Mouse (Mus musculus): ENCODE data around the gene A4gnt. TPM values are rescaled to one million over a fixed set of nuclear protein-coding genes. Genes with fewer than 3 reads are reported as not detected.

Gene A4gnt
- polyA plus RNA-seq, 1 experiment from 2014 or later = not detected

GRCm38 (mm10) chr9:99637227-99637626, 24.9 kb downstream of the A4gnt start:
- WGBS = 95% methylated on average over 17 of the region's 17 CpGs
- no peak overlapping the region for H3K27ac ChIP-seq (replicated peaks; ENCODE audit: low read depth, low read length)
- DNase-seq (ENCODE audit: low spot score) (no peak), ATAC-seq (replicated peaks; ENCODE audit: insufficient number of reproducible peaks, low FRiP score, low TSS enrichment, low read depth) (no peak)
- no peaks in the 10 kb centered on the region for H3K4me1 ChIP-seq (ENCODE audit: control insufficient read depth, insufficient read depth, low read length)
- H3K4me3 ChIP-seq (ENCODE audit: low read depth, low read length) = no peak overlapping the region
- no peak overlapping the region for H3K4me2 ChIP-seq (ENCODE audit: low read depth, low read length)
- no peak overlapping the region for H3K9ac ChIP-seq (replicated peaks; ENCODE audit: low read length)
- H3K27me3 ChIP-seq (ENCODE audit: control insufficient read depth, insufficient read depth, low read length) = no peaks in the 10 kb centered on the region
- no peaks in the 10 kb centered on the region for H3K9me3 ChIP-seq (replicated peaks; ENCODE audit: control insufficient read depth, low read length)
- peaks cover 15% of the 10 kb centered on the region for H3K36me3 ChIP-seq (replicated peaks; ENCODE audit: control insufficient read depth, insufficient read depth, low read depth, low read length)

- 93% methylated on average over 13 of the region's 13 CpGs for WGBS
- DNase-seq (ENCODE audit: low spot score) (no peak), ATAC-seq (replicated peaks; ENCODE audit: insufficient number of reproducible peaks, low FRiP score, low TSS enrichment, low read depth) (no peak)
- H3K27ac ChIP-seq (replicated peaks; ENCODE audit: low read depth, low read length) = no peak overlapping the region
- H3K4me2 ChIP-seq (ENCODE audit: low read depth, low read length) = no peak overlapping the region
- no peaks in the 10 kb centered on the region for H3K4me1 ChIP-seq (ENCODE audit: control insufficient read depth, insufficient read depth, low read length)
- no peaks in the 10 kb centered on the region for H3K9me3 ChIP-seq (replicated peaks; ENCODE audit: control insufficient read depth, low read length)
- H3K36me3 ChIP-seq (replicated peaks; ENCODE audit: control insufficient read depth, insufficient read depth, low read depth, low read length) = peaks cover 15% of the 10 kb centered on the region
- H3K4me3 ChIP-seq (ENCODE audit: low read depth, low read length) = no peak overlapping the region
- no peaks in the 10 kb centered on the region for H3K27me3 ChIP-seq (ENCODE audit: control insufficient read depth, insufficient read depth, low read length)
- H3K9ac ChIP-seq (replicated peaks; ENCODE audit: low read length) = no peak overlapping the region
Observed at GRCm38 (mm10) chr9:99637736-99638135, 25.4 kb downstream of the A4gnt start.

- H3K4me2 ChIP-seq (ENCODE audit: low read depth, low read length) = no peak overlapping the region
- 91% methylated on average over 5 of the region's 5 CpGs for WGBS
- H3K27ac ChIP-seq (replicated peaks; ENCODE audit: low read depth, low read length) = no peak overlapping the region
- ATAC-seq (replicated peaks; ENCODE audit: insufficient number of reproducible peaks, low FRiP score, low TSS enrichment, low read depth) (no peak), DNase-seq (ENCODE audit: low spot score) (no peak)
- H3K27me3 ChIP-seq (ENCODE audit: control insufficient read depth, insufficient read depth, low read length) = no peaks in the 10 kb centered on the region
- H3K9me3 ChIP-seq (replicated peaks; ENCODE audit: control insufficient read depth, low read length) = no peaks in the 10 kb centered on the region
- peaks cover 15% of the 10 kb centered on the region for H3K36me3 ChIP-seq (replicated peaks; ENCODE audit: control insufficient read depth, insufficient read depth, low read depth, low read length)
- no peaks in the 10 kb centered on the region for H3K4me1 ChIP-seq (ENCODE audit: control insufficient read depth, insufficient read depth, low read length)
- no peak overlapping the region for H3K4me3 ChIP-seq (ENCODE audit: low read depth, low read length)
- no peak overlapping the region for H3K9ac ChIP-seq (replicated peaks; ENCODE audit: low read length)
Observed at GRCm38 (mm10) chr9:99639957-99640356, 27.7 kb downstream of the A4gnt start.

GRCm38 (mm10) chr9:99645416-99645815, 33.1 kb downstream of the A4gnt start:
- H3K9ac ChIP-seq (replicated peaks; ENCODE audit: low read length) = no peak overlapping the region
- H3K27me3 ChIP-seq (ENCODE audit: control insufficient read depth, insufficient read depth, low read length) = no peaks in the 10 kb centered on the region
- H3K4me3 ChIP-seq (ENCODE audit: low read depth, low read length) = no peak overlapping the region
- H3K36me3 ChIP-seq (replicated peaks; ENCODE audit: control insufficient read depth, insufficient read depth, low read depth, low read length) = peaks cover 6% of the 10 kb centered on the region
- H3K4me1 ChIP-seq (ENCODE audit: control insufficient read depth, insufficient read depth, low read length) = no peaks in the 10 kb centered on the region
- H3K4me2 ChIP-seq (ENCODE audit: low read depth, low read length) = no peak overlapping the region
- WGBS = 89% methylated on average over 6 of the region's 6 CpGs
- DNase-seq (ENCODE audit: low spot score) (no peak), ATAC-seq (replicated peaks; ENCODE audit: insufficient number of reproducible peaks, low FRiP score, low TSS enrichment, low read depth) (no peak)
- H3K9me3 ChIP-seq (replicated peaks; ENCODE audit: control insufficient read depth, low read length) = no peaks in the 10 kb centered on the region
- H3K27ac ChIP-seq (replicated peaks; ENCODE audit: low read depth, low read length) = no peak overlapping the region

GRCm38 (mm10) chr9:99646102-99646501, 33.8 kb downstream of the A4gnt start:
- H3K4me3 ChIP-seq (ENCODE audit: low read depth, low read length) = no peak overlapping the region
- H3K27me3 ChIP-seq (ENCODE audit: control insufficient read depth, insufficient read depth, low read length) = no peaks in the 10 kb centered on the region
- H3K27ac ChIP-seq (replicated peaks; ENCODE audit: low read depth, low read length) = no peak overlapping the region
- H3K9ac ChIP-seq (replicated peaks; ENCODE audit: low read length) = no peak overlapping the region
- H3K36me3 ChIP-seq (replicated peaks; ENCODE audit: control insufficient read depth, insufficient read depth, low read depth, low read length) = peaks cover 6% of the 10 kb centered on the region
- no peak for DNase-seq (ENCODE audit: low spot score)
- WGBS = 90% methylated on average over 6 of the region's 6 CpGs
- H3K4me2 ChIP-seq (ENCODE audit: low read depth, low read length) = no peak overlapping the region
- no peak for ATAC-seq (replicated peaks; ENCODE audit: insufficient number of reproducible peaks, low FRiP score, low TSS enrichment, low read depth)
- no peaks in the 10 kb centered on the region for H3K9me3 ChIP-seq (replicated peaks; ENCODE audit: control insufficient read depth, low read length)
- no peaks in the 10 kb centered on the region for H3K4me1 ChIP-seq (ENCODE audit: control insufficient read depth, insufficient read depth, low read length)

- no peak for ATAC-seq (replicated peaks; ENCODE audit: insufficient number of reproducible peaks, low FRiP score, low TSS enrichment, low read depth)
- Histone ChIP-seq H3K4me3 (ENCODE audit: low read depth, low read length) (no peak overlapping the region), H3K36me3 (replicated peaks; ENCODE audit: control insufficient read depth, insufficient read depth, low read depth, low read length) (peaks cover 4% of the 10 kb centered on the region), H3K9ac (replicated peaks; ENCODE audit: low read length) (no peak overlapping the region), H3K27me3 (ENCODE audit: control insufficient read depth, insufficient read depth, low read length) (no peaks in the 10 kb centered on the region), H3K27ac (replicated peaks; ENCODE audit: low read depth, low read length) (no peak overlapping the region), H3K9me3 (replicated peaks; ENCODE audit: control insufficient read depth, low read length) (no peaks in the 10 kb centered on the region), H3K4me2 (ENCODE audit: low read depth, low read length) (no peak overlapping the region), H3K4me1 (ENCODE audit: control insufficient read depth, insufficient read depth, low read length) (no peaks in the 10 kb centered on the region)
- DNase-seq (ENCODE audit: low spot score) = no peak
- WGBS = 69% methylated on average over 10 of the region's 10 CpGs
Observed at GRCm38 (mm10) chr9:99660756-99661155, 48.5 kb downstream of the A4gnt start.

GRCm38 (mm10) chr9:99661606-99662166, 49.4 kb downstream of the A4gnt start:
- Histone ChIP-seq H3K4me2 (ENCODE audit: low read depth, low read length) (no peak overlapping the region), H3K27me3 (ENCODE audit: control insufficient read depth, insufficient read depth, low read length) (no peaks in the 10 kb centered on the region), H3K9me3 (replicated peaks; ENCODE audit: control insufficient read depth, low read length) (no peaks in the 10 kb centered on the region), H3K4me1 (ENCODE audit: control insufficient read depth, insufficient read depth, low read length) (no peaks in the 10 kb centered on the region), H3K9ac (replicated peaks; ENCODE audit: low read length) (no peak overlapping the region), H3K27ac (replicated peaks; ENCODE audit: low read depth, low read length) (no peak overlapping the region), H3K36me3 (replicated peaks; ENCODE audit: control insufficient read depth, insufficient read depth, low read depth, low read length) (peaks cover 4% of the 10 kb centered on the region), H3K4me3 (ENCODE audit: low read depth, low read length) (no peak overlapping the region)
- no peak for DNase-seq (ENCODE audit: low spot score)
- ATAC-seq (replicated peaks; ENCODE audit: insufficient number of reproducible peaks, low FRiP score, low TSS enrichment, low read depth) = no peak
- WGBS = 78% methylated on average over 16 of the region's 16 CpGs

- Histone ChIP-seq H3K4me3 (ENCODE audit: low read depth, low read length) (no peak overlapping the region), H3K9me3 (replicated peaks; ENCODE audit: control insufficient read depth, low read length) (no peaks in the 10 kb centered on the region), H3K27ac (replicated peaks; ENCODE audit: low read depth, low read length) (no peak overlapping the region), H3K4me1 (ENCODE audit: control insufficient read depth, insufficient read depth, low read length) (no peaks in the 10 kb centered on the region), H3K4me2 (ENCODE audit: low read depth, low read length) (no peak overlapping the region), H3K27me3 (ENCODE audit: control insufficient read depth, insufficient read depth, low read length) (no peaks in the 10 kb centered on the region), H3K9ac (replicated peaks; ENCODE audit: low read length) (no peak overlapping the region), H3K36me3 (replicated peaks; ENCODE audit: control insufficient read depth, insufficient read depth, low read depth, low read length) (peaks cover 4% of the 10 kb centered on the region)
- 34% methylated on average over 7 of the region's 7 CpGs for WGBS
- ATAC-seq (replicated peaks; ENCODE audit: insufficient number of reproducible peaks, low FRiP score, low TSS enrichment, low read depth) = no peak
- DNase-seq (ENCODE audit: low spot score) = peak; percentile 86
Observed at GRCm38 (mm10) chr9:99662406-99662805, 50.1 kb downstream of the A4gnt start.

Data from embryonic facial prominence, embryonic 11.5 days (tissue).